Mouse (Mus musculus) bone marrow macrophage, adult 2 months (primary cell): ENCODE measurements around the gene Tnf.

Experiments
- CTCF ChIP-seq: IDR thresholded peaks from 2 replicates; pipeline ENCODE4 v1.5.1; 2012; ENCODE audit warnings: low read depth, mild to moderate bottlenecking, low read length, moderate library complexity
- POLR2A ChIP-seq: IDR thresholded peaks from 2 replicates; pipeline ENCODE4 v1.6.1; 2012; ENCODE audit warnings: mild to moderate bottlenecking, low read depth, low read length, borderline replicate concordance

GRCm38 (mm10) chr17:35232659-35233058, 30.9 kb upstream of the Tnf start:
- TF ChIP-seq CTCF: no peak
- no peak for TF ChIP-seq POLR2A
